Mouse (Mus musculus): ENCODE results near the gene Dnajc19.
"Not testable (repeated sequence)": the region's sequence is repeated elsewhere in the genome, so short reads cannot be mapped to it uniquely, and the experiment has no call there.

Dnajc19 gene

DNA sequence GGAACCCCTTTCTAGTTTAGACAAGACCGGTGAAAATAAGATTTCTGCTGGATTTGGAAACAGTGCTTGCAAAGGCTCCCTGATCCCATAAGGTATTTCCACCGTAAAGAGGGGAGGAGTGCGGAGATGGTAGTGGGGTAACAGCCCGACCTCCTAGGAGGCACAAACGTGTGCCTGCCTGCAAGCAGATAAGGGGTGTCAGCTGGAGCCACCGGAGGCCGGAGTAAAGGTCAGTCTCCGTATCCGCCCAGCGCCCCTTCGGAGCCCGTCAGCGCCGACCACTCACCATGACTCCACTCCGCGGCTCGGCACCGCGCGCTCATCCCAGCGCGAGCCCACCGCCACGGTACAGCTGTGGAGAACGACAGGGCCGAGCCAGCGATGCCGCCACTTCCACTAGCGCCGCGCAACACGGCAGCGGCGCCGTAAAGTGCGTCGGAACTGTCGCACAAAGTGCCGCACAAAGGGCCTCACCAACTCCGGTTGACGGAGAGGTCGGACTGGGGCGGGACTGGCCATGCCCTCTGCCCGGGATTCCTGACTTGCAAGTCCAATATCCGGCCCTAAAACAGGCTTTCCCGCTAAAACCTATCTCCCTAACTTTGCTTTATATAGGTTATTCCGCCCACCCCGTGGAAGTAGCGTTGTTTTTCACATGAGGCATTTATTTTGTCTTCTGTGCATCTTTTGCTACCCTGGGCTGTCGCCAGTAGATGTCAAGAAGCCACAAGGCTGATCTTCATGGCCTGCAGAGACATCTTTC lies at the start of gene Dnajc19:
TSS of gene Dnajc19 (minus strand) at position 422 of the 763 bp plus-strand sequence.
- peak; percentile 72 for DNase-seq (ENCODE audit: low spot score)

DNA sequence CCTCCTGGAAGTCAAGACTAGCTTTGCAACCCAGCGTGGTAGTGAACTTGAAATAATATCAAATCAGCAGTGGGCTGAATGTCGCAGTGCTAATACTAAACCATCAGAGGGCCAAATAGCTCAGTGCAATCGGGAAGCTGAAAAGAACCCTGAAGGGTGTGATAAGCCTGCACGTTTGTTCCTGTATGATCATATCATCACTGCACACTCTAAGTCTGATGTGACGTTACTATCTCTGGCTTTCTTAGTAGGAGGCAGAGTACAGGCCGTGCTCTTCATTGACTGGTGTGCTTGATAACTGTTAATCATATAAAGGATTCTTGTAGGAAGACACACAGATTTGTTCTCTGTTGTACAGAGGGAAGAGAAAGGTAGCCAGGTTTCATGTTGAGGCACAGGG lies 48.8 kb upstream of the Dnajc19 start:
- DNase-seq (ENCODE audit: low spot score), result no peak

GRCm38 (mm10) chr3:34121311-34121710 lies 40.2 kb upstream of the Dnajc19 start:
- no peak for DNase-seq (ENCODE audit: low spot score)

DNA sequence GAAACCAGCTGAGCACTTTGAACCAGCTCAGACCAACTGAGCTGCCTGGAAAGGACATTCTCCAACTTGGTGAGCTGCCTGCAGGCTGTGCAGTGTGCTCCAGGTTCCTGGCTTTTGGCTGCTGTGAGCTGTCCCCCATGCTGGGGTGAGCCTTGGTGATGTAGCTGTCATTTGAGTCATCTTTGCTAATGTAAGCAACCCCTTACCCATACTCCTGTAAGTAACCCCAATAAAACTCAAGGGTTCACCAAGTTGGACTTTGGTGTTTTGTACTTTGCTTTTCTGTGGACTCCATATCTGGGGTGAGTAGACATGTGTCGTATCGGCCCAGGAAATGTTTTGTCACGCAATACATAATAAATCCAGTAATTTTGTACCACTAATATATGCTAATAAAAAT lies 39.7 kb upstream of the Dnajc19 start:
- no peak for DNase-seq (ENCODE audit: low spot score)

- no peak for DNase-seq (ENCODE audit: low spot score)
Observed at GRCm38 (mm10) chr3:34119869-34120268, 38.7 kb upstream of the Dnajc19 start.

DNA sequence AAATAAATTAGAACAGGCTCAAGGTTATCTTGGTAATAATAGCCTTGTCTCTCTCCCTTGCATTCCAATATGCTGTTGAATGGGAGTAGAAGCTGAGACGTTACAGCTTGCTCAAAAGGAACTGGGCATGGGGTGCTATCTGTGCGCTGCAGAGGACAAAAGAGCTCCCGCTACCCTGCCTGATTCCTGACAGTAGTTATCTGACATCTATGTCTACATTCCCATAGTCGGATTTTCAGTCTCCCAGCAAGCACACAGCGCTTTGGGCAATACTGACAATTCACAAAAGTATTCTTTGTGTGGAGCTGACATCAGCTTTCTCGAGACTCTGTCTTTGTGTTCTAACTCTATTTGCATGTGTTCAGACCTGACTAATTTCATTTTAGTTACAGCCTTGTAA lies 34.7 kb upstream of the Dnajc19 start:
- no peak for DNase-seq (ENCODE audit: low spot score)

DNA sequence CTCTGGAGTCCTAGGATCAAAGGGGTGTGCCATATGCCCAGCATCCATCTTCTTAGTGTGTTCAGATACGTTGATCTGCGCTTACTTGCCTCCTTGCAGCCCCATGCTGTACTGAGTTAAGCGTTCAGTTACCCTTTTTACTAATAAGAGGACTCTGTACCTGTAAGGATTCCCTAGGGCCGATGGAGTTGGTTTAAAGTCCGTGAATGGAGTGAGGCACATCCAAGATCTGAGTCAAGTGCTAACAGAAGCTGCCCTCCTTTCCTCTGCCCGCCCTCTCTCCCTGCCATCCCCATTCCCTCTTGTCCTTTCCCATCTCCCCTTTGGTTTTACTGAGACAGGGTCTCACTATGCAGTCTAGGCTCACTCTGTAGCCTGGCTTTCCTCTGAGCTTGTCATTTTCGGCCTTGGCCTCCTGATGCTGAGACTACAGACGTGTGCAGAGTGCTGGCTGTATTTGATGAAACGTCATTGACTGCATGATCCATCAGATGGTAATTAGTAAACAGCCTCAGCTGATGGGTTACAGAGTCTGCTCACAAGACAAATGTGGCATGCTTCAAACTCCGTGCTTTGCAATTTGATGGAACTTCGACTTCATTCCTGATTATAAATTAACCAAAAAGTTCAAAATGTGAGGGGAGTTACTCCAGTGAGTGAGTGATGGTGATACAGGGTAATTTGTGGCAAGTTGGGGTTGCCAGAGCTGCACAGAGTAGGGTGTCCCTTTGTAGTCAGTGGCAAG lies 31.0 kb upstream of the Dnajc19 start:
- no peak for DNase-seq (ENCODE audit: low spot score)

GRCm38 (mm10) chr3:34107631-34108030 lies 26.5 kb upstream of the Dnajc19 start:
- DNase-seq (ENCODE audit: low spot score), result no peak

DNA sequence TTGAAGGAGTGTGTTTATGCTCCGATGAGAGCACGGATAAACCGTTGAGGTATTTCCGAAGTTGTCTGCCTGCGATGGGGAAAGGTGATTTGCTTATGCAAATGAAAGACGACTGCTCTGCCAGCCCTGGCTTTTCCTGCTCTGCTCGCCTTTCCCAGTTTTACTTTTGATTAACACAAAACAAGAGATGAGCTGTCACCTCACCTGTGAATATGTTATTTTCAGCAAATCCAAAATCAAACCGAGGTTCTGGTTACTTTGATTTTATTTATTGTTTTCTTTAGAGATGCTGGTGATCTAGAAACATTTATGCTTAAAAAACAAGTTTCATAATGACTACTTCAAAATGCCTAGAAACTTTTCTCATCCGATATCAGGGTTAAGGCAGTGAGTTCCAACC lies 25.3 kb upstream of the Dnajc19 start:
- DNase-seq (ENCODE audit: low spot score), result no peak

GRCm38 (mm10) chr3:34103902-34104672 lies 23.0 kb upstream of the Dnajc19 start:
- no peak for DNase-seq (ENCODE audit: low spot score)

GRCm38 (mm10) chr3:34102891-34103290 lies 21.8 kb upstream of the Dnajc19 start:
- no peak for DNase-seq (ENCODE audit: low spot score)

DNA sequence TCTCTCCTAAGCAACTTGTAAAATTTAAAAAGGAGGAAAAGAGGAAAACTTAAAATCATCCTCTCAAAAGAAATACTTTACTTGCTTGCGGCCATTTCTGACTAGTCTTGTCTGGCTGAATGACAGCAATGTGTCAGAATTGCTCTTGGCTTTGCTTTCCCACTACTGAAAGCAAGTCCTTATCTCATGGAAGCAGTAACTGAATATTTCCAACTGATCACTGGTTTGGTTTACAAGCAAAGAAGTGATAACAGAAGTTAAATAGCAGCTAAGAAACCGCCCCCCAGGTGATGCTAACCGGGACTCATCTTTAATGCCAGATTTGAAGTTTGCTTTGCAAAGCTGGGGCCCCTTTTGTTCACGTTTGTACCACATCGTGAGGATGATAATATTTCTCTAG lies 2.5 kb upstream of the Dnajc19 start:
- no peak for DNase-seq (ENCODE audit: low spot score)

- DNase-seq (ENCODE audit: low spot score), result no peak
Observed at GRCm38 (mm10) chr3:34081929-34082328, 808 bp upstream of the Dnajc19 start.

DNA sequence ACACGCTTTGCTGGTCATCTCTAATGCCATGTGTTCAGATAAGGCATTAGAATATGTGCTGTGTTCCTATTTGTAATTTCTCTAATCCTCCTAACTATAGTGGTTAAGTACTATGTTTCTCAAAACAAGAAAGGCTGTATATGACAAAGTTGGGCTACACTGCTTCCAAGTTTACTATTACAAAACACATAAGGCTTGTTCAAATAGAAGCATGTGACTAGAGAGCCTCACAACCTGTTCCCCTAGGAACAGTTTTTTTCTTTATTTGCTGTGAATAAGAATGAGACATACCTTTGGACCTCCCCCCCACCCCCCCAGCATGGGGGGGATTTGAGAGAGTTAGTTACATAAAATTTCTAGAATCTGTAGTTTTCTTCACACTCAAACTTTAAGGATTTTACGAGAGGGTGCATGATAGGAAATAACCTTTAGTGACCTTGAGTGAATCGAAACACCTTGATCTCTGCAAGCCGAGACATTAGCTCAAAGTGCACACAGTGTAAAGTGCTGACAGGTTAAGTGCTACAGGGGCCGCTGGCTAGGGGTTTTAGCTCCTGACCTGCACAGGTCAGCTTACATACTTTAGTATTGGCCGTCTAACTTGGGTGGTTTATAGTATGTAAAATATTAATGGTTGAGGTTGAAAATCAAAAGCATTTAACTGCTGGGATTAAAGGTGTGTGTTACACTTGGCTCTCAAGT lies 4.9 kb downstream of the Dnajc19 start:
- DNase-seq (ENCODE audit: low spot score), result no peak

DNA sequence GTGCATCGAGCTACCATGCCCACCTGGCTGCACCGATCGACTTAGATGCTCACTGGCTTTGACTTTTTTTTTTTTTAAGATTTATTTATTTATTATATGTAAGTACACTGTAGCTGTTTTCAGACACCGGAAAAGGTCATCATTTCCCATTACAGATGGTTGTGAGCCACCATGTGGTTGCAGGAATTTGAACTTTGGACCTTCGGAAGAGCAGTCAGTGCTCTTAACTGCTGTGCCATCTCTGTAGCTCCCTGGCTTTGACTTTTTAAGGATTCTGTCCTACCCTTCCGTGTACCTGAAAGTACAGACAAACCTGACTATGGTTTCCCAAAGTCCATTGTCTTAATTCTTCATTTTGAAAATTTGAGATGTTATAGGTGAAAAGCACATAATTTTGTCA lies 8.4 kb downstream of the Dnajc19 start:
- DNase-seq (ENCODE audit: low spot score), result no peak

- not testable (repeated sequence) for DNase-seq (ENCODE audit: low spot score)
Observed at GRCm38 (mm10) chr3:34068943-34069342, 12.2 kb downstream of the Dnajc19 start.

DNA sequence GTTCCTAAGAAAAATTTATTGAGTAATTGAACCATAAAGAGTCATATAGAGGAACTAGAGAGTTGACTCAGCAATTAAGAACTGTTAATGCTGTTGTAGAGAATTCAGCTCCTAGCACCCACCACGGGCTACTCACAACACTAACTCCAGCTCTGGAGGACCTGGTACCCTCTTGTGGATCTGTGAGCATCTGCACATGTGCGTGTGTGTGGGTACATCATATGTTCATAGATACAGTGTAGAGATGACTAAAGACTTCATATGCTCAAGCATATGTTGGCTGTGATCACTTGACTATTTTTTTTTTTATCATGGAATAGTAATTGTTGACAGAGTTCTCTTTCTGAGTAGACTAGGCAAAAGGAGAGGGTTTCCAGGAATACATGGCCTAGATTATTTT lies 18.8 kb downstream of the Dnajc19 start:
- DNase-seq (ENCODE audit: low spot score), result no peak

DNA sequence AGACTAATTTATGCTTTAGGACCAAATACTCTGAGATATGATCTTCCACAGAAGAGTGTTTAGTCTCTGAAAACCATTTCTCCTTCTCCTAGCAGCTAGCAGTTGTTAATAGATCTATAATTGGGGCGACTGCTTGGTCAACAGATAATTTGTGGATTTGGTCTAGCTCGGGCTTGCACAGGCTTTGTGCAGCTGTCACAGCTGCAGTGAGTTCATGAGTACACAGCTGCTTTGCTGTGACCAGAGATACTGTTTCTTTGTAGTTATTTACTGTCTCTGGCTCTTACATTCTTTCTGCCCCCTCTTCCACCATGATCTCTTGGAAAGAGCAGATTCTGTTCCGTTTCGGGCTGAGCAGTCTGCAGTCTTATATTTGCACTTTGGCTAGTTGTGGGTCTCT lies 39.1 kb downstream of the Dnajc19 start:
- no peak for DNase-seq (ENCODE audit: low spot score)

DNA sequence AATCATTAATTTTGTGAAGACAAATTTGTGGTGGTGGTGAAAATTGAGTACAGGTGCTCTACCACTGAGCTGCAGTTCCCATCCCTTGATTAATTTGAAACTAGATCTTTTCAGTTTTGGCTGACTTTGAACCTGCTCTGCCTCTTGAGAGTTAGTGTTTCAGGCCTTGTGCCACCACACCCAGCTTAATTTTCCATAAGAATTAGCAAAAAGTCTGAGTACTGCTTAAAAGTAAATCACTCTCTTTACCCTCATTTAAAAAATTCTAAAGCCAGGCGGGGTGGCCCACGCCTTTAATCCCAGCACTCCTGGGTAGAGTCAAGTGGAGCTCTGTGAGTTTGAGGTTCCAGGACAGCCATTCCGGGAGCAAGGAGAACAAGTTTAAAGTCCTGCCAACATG lies 45.4 kb downstream of the Dnajc19 start:
- no peak for DNase-seq (ENCODE audit: low spot score)

DNA sequence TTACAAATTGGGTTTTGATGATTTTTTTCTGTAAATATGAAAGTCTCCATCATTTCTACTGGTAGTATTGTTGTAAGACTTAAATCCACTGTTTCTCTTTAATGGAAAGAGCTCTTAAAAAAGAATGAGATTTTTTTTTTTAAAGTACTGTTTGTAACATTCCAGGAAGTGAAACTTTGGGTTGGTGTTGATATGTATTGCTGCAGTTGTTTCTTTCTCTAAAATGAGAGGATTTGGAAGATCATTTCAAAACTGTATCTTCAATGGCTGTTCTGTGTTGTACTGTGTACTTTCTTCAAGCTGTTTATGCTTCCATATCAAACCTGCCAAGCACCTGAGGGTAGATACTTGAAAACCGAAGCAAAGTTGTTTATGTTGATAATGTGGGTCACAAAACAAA lies 46.3 kb downstream of the Dnajc19 start:
- no peak for DNase-seq (ENCODE audit: low spot score)

GRCm38 (mm10) chr3:34033720-34034364 lies 47.3 kb downstream of the Dnajc19 start:
- no peak for DNase-seq (ENCODE audit: low spot score)

DNA sequence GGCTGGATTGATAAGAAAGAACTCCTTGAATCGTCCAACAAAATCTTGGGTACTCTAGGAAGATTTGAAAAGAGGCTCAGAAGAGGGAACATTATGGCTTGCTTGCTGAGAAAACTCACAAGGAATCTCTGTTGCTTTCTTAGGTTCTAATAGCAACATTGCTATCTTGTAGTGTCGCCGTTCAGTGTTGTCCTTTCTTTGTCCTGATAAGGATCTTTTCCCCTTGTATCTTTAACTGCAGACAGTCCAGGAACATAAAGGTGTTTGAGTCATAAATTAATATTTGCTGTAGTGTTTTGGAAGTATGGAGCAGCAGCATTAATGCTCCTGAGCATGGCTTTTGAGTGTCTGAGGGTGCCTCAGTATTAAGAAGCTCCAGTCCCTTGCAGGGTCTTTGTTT lies 50.5 kb downstream of the Dnajc19 start:
- no peak for DNase-seq (ENCODE audit: low spot score)
